Mouse (Mus musculus) thymus, adult 2 months (tissue): ENCODE data around the gene Gtf2h5. TPM values are rescaled to one million over a fixed set of nuclear protein-coding genes. Genes with fewer than 3 reads are reported as not detected.

Source experiments
- DNase-seq: peaks from one replicate; pipeline ENCODE4 v3.0.0; 2021
- H3K27ac ChIP-seq: fragments of 200-500 bp; 2 replicates; pipeline ENCODE4 v1.5.1; 2012; ENCODE audit warnings: low read length, control low read depth; ENCODE audit not compliant: control insufficient read depth, insufficient read depth
- H3K27me3 ChIP-seq: fragments of 200-500 bp; 2 replicates; pipeline ENCODE4 v1.6.1; 2012; ENCODE audit warnings: mild to moderate bottlenecking, low read length, moderate library complexity, mixed read lengths; ENCODE audit not compliant: control insufficient read depth, insufficient read depth
- H3K36me3 ChIP-seq: fragments of 200-500 bp; 2 replicates; pipeline ENCODE4 v1.6.1; 2012; ENCODE audit warnings: mild to moderate bottlenecking, low read length, moderate library complexity; ENCODE audit not compliant: control insufficient read depth, insufficient read depth
- H3K4me1 ChIP-seq: fragments of 200-500 bp; replicated peaks from 2 replicates; pipeline ENCODE4 v1.6.1; 2012; ENCODE audit warnings: low read length; ENCODE audit not compliant: control insufficient read depth, insufficient read depth
- H3K4me3 ChIP-seq: fragments of 200-500 bp; 2 replicates; pipeline ENCODE4 v1.5.1; 2012; ENCODE audit warnings: mild to moderate bottlenecking, low read length, control low read depth, moderate library complexity; ENCODE audit not compliant: control insufficient read depth, insufficient read depth
- CTCF ChIP-seq: fragments of 200-500 bp; IDR thresholded peaks from 2 replicates; pipeline ENCODE4 v1.5.1; 2012; ENCODE audit warnings: mild to moderate bottlenecking, control low read depth, low read length, moderate library complexity, borderline replicate concordance; ENCODE audit not compliant: control insufficient read depth, poor library complexity, insufficient read depth; ENCODE audit errors: extremely low read depth
- POLR2A ChIP-seq: fragments of 200-500 bp; IDR thresholded peaks from 2 replicates; pipeline ENCODE4 v1.6.1; 2012; ENCODE audit warnings: mild to moderate bottlenecking, low read length, control low read depth, moderate library complexity; ENCODE audit not compliant: control insufficient read depth, poor library complexity, insufficient read depth; ENCODE audit errors: extremely low read depth
- WGBS: fragments of 180-500 bp; shearing (Covaris S2); methylation state at CpG from one replicate; pipeline ENCODE4 v1.1.7; 2018; 5-methylcytosine and 5-hydroxymethylcytosine counted together
- polyA plus RNA-seq: library from polyadenylated mRNA; depleted of rRNA; stranded (reverse); fragments of >200 nt; gene quantifications from 2 replicates; pipeline ENCODE4 v1.2.3, GENCODE M21; 2012

The Gtf2h5 gene
- polyA plus RNA-seq, 1 experiment = 21.3 TPM

GRCm38 (mm10) chr17:6091604-6092003 is 12.0 kb downstream of the Gtf2h5 start:
- Histone ChIP-seq H3K27ac (no peak overlapping the region), H3K36me3 (no peaks in the 10 kb centered on the region), H3K4me1 (no peaks in the 10 kb centered on the region), H3K4me3 (no peak overlapping the region), H3K27me3 (no peaks in the 10 kb centered on the region)
- no peak for DNase-seq
- 93% methylated on average over 6 of the region's 6 CpGs for WGBS
- TF ChIP-seq POLR2A (no peak), CTCF (no peak)

GRCm38 (mm10) chr17:6095579-6095978 is 16.0 kb downstream of the Gtf2h5 start:
- DNase-seq = no peak
- H3K4me3 ChIP-seq = no peak overlapping the region
- H3K36me3 ChIP-seq = no peaks in the 10 kb centered on the region
- no peaks in the 10 kb centered on the region for H3K27me3 ChIP-seq
- no peak for TF ChIP-seq CTCF
- no peak for TF ChIP-seq POLR2A
- H3K27ac ChIP-seq = no peak overlapping the region
- no peaks in the 10 kb centered on the region for H3K4me1 ChIP-seq

GRCm38 (mm10) chr17:6097884-6098283 is 18.3 kb downstream of the Gtf2h5 start:
- no peaks in the 10 kb centered on the region for H3K36me3 ChIP-seq
- no peaks in the 10 kb centered on the region for H3K27me3 ChIP-seq
- 45% methylated on average over 4 of the region's 4 CpGs for WGBS
- no peaks in the 10 kb centered on the region for H3K4me1 ChIP-seq
- TF ChIP-seq POLR2A = no peak
- TF ChIP-seq CTCF = peak; percentile 55; the same call in 1 of the 2 replicates
- no peak overlapping the region for H3K4me3 ChIP-seq
- peak; percentile 68 for DNase-seq
- H3K27ac ChIP-seq = no peak overlapping the region

DNA sequence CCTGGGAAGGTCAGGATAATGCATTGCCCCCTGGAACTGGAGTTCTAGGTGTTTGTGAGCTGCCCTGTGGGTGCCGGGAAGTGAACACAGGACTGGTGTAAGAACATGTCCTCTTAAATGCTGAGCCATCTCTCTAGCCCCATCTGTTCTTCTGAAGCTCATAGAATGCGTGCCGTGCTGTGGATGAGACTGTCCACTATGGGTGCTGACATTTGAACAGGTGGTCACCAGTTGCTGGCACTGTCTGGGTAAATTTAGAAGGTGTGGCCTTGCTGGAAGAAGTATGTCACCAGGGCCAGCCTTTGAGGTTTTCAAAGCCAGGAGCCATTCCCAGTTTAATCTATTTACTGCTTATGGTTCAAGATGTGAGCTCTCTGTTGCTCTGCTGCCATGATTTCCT is 22.7 kb downstream of the Gtf2h5 start:
- 95% methylated on average over 3 of the region's 3 CpGs for WGBS
- DNase-seq = no peak
- no peaks in the 10 kb centered on the region for H3K36me3 ChIP-seq
- H3K27ac ChIP-seq = no peak overlapping the region
- H3K27me3 ChIP-seq = no peaks in the 10 kb centered on the region
- H3K4me1 ChIP-seq = peaks cover 2% of the 10 kb centered on the region
- TF ChIP-seq POLR2A (no peak), CTCF (no peak)
- no peak overlapping the region for H3K4me3 ChIP-seq

GRCm38 (mm10) chr17:6103566-6103965 is 24.0 kb downstream of the Gtf2h5 start:
- peaks cover 4% of the 10 kb centered on the region for H3K4me1 ChIP-seq
- DNase-seq = no peak
- no peaks in the 10 kb centered on the region for H3K27me3 ChIP-seq
- WGBS = 65% methylated on average over 6 of the region's 6 CpGs
- no peak overlapping the region for H3K27ac ChIP-seq
- TF ChIP-seq POLR2A = no peak
- TF ChIP-seq CTCF = no peak
- no peak overlapping the region for H3K4me3 ChIP-seq
- H3K36me3 ChIP-seq = no peaks in the 10 kb centered on the region

DNA sequence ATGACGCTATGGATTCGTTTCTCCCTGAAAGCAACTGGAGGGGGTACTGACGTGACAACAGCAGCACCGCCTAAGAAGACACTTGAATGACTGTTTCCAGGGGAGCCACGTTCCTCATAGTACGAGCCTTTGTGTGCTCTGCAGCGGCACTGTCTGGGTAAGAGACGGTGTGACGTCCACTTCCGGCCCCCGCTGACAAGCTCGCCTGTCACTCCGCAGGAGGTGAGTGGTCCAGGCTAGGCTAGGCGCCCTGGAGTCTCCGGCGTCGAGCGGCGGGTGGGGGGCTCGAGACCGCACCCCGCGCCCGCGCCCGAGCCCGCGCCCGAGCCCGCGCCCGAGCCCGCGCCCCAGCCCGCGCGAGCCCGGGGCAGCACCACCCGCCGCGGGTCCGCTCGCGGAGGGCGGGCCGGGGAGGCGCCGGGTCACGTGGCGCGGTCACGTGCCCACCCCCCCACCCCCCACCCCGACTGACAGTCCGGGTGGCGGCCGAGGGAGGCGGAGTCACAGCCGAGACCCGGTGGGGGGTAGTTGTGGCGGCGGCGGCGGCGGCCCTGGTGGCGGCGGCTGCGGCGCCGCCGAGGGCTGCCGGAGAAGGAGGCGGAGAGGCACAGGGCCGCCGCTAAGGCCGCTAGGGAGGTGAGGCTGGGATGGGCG is 26.9 kb downstream of the Gtf2h5 start, which contains the start of gene Tulp4:
TSS of gene Tulp4 (plus strand) at position 77 of the 654 bp plus-strand sequence.
- Histone ChIP-seq H3K27me3 (no peaks in the 10 kb centered on the region), H3K27ac (peak within 1 kb of the TSS; percentile 13; the same call in 1 of the 2 replicates), H3K36me3 (no peaks in the 10 kb centered on the region), H3K4me1 (peaks cover 4% of the 10 kb centered on the region), H3K4me3 (peak within 1 kb of the TSS; percentile 56)
- WGBS = 1% methylated on average over 73 of the region's 76 CpGs
- peak; percentile 83 for DNase-seq
- TF ChIP-seq POLR2A (peak; percentile 75), CTCF (no peak)
